Mouse (Mus musculus) stomach, embryonic 16.5 days (tissue): ENCODE results near the gene Eif4g3. TPM values are rescaled to one million over a fixed set of nuclear protein-coding genes. Genes with fewer than 3 reads are reported as not detected.

Source experiments
- ATAC-seq: fragments of 200-750 bp; cut with Nextera tagmentation; 2 replicates; pipeline ENCODE4 v1.8.0; 2017; ENCODE audit warnings: moderate number of reproducible peaks, moderate TSS enrichment; ENCODE audit not compliant: insufficient read depth, low FRiP score
- H3K27ac ChIP-seq: fragments of 300-500 bp; sonication (generic); 2 replicates; pipeline ENCODE4 v1.5.1; 2014; ENCODE audit warnings: low read length
- H3K27me3 ChIP-seq: fragments of 300-500 bp; sonication (generic); 2 replicates; pipeline ENCODE4 v1.6.1; 2014; ENCODE audit warnings: low read length, control low read depth, mixed read lengths; ENCODE audit not compliant: control insufficient read depth, insufficient read depth
- H3K36me3 ChIP-seq: fragments of 300-500 bp; sonication (generic); 2 replicates; pipeline ENCODE4 v1.6.1; 2014; ENCODE audit warnings: low read length; ENCODE audit not compliant: control insufficient read depth, insufficient read depth
- H3K4me1 ChIP-seq: fragments of 300-500 bp; sonication (generic); 2 replicates; pipeline ENCODE4 v1.6.1; 2014; ENCODE audit warnings: low read length, control low read depth, mixed read lengths; ENCODE audit not compliant: control insufficient read depth, insufficient read depth
- H3K4me2 ChIP-seq: fragments of 300-500 bp; sonication (generic); 2 replicates; pipeline ENCODE4 v1.6.1; 2014; ENCODE audit warnings: low read depth, low read length, mixed read lengths
- H3K4me3 ChIP-seq: fragments of 300-500 bp; sonication (generic); replicated peaks from 2 replicates; pipeline ENCODE4 v1.5.1; 2014; ENCODE audit warnings: mild to moderate bottlenecking, low read length
- H3K9ac ChIP-seq: fragments of 300-500 bp; sonication (generic); 2 replicates; pipeline ENCODE4 v1.6.1; 2014; ENCODE audit warnings: low read length
- H3K9me3 ChIP-seq: fragments of 300-500 bp; sonication (generic); replicated peaks from 2 replicates; pipeline ENCODE4 v1.6.1; 2016; ENCODE audit warnings: low read length, control low read depth; ENCODE audit not compliant: control insufficient read depth
- WGBS: fragments of 180-500 bp; shearing (Covaris S2); extraction: QIAGEN DNeasy Blood & Tissue Kit; methylation state at CpG from one replicate; pipeline ENCODE4 v1.1.7; 2014; 5-methylcytosine and 5-hydroxymethylcytosine counted together
- polyA plus RNA-seq: library from polyadenylated mRNA; unstranded; fragments of >200 nt; fragmentation: Nextera tagmentation; extraction: Ambion mirVana; gene quantifications from 2 replicates; pipeline ENCODE4 v1.2.1, GENCODE M21; 2015

The Eif4g3 gene
- polyA plus RNA-seq, 1 experiment from 2014 or later, result 24.8 TPM

DNA sequence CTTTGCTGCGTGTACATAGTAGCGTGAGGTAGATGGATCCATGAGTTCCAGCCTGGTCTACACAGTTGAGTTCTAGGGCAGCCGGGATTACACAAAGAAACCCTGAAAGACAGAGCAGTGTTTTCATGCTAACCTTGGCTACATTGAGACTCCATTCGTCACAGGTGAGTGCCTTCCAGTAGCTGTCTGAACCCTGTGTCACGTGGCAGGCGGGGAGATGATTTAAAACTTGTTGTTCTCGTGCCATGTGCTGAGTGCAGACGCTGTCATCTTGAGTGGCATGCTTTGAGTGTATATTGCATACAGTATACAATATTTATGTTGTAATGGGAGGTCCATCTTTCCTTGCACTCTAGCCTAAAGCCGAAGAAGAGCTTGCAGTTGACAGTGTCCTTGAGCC, 158.4 kb downstream of the Eif4g3 start:
- Histone ChIP-seq H3K9ac (no peak overlapping the region), H3K27me3 (no peaks in the 10 kb centered on the region), H3K4me1 (no peaks in the 10 kb centered on the region), H3K9me3 (no peaks in the 10 kb centered on the region), H3K27ac (no peak overlapping the region), H3K4me2 (no peak overlapping the region), H3K36me3 (peaks cover 3% of the 10 kb centered on the region; the same call in 1 of the 2 replicates), H3K4me3 (no peak overlapping the region)
- ATAC-seq, result no peak
- WGBS, result 82% methylated on average over 9 of the region's 9 CpGs

DNA sequence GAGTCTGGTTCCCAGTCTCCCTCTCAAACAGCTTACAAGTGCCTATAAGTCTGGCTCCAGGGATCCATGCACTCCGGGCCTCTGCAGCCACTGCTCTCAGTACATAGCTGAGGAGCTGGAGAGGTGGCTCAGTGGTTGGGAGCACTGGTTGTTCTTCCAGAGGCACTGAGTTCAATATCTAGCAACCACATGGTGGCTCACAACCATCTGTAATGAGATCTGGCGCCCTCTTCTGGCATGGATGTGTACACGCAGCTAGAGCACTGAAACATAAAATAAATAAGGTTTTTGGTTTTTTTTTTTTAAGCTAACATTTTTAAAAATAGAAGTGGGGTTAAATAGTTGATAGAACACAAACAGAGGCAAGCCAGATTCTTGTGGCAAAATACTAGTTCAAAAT, 161.2 kb downstream of the Eif4g3 start:
- WGBS, result 55% methylated on average over 3 of the region's 3 CpGs
- no peaks in the 10 kb centered on the region for H3K27me3 ChIP-seq
- no peak overlapping the region for H3K4me2 ChIP-seq
- H3K4me3 ChIP-seq, result no peak overlapping the region
- ATAC-seq, result no peak
- H3K9ac ChIP-seq, result no peak overlapping the region
- no peak overlapping the region for H3K27ac ChIP-seq
- peaks cover 12% of the 10 kb centered on the region for H3K36me3 ChIP-seq
- no peaks in the 10 kb centered on the region for H3K4me1 ChIP-seq
- no peaks in the 10 kb centered on the region for H3K9me3 ChIP-seq

DNA sequence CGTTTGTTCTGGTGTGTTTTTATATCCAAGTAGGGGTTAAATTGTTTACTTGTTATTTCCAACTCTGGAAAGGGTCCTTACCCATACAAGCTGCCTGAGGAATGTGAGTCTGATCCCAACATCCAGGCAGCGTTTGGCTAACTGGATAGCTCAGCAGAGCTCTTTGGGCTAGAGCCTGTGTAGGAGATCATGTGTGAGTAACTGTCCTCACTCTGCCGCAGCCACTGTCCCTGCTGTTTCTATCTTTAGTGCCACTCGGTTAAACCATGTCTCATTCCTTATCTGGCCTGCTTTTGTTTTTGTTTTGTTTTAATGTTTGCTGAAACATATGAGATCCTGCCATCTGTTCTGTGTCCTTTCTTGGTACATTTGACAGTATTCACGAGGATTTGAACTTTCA, 168.1 kb downstream of the Eif4g3 start:
- Histone ChIP-seq H3K27me3 (no peaks in the 10 kb centered on the region), H3K4me3 (no peak overlapping the region), H3K9me3 (no peaks in the 10 kb centered on the region), H3K36me3 (peaks cover 12% of the 10 kb centered on the region; the same call in 1 of the 2 replicates), H3K4me2 (no peak overlapping the region), H3K27ac (no peak overlapping the region), H3K9ac (no peak overlapping the region), H3K4me1 (no peaks in the 10 kb centered on the region)
- no peak for ATAC-seq
- 65% methylated on average over 5 of the region's 5 CpGs for WGBS

DNA sequence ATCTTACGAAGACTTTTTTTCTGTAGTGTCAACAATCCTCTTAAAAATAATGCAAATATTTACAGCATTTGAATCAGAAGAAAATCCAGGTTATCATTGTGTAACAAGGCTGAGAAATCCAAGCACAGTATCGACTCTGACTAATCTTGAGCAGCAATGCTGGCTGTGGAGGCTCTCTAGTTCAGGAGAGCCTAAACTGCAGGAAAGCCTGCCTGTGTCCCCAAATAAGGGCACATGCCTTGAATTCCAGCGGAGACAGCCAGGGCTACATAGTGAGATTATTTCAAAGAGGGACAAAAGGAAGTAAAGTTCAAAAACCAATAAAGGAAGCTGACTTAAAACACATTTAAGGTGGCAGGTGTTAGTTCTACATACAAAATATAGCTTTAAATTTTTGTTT, 168.7 kb downstream of the Eif4g3 start:
- Histone ChIP-seq H3K27ac (no peak overlapping the region), H3K9me3 (no peaks in the 10 kb centered on the region), H3K9ac (no peak overlapping the region), H3K4me2 (no peak overlapping the region), H3K36me3 (peaks cover 8% of the 10 kb centered on the region; the same call in 1 of the 2 replicates), H3K4me1 (no peaks in the 10 kb centered on the region), H3K4me3 (no peak overlapping the region), H3K27me3 (no peaks in the 10 kb centered on the region)
- WGBS, result 54% methylated on average over 3 of the region's 3 CpGs
- no peak for ATAC-seq

DNA sequence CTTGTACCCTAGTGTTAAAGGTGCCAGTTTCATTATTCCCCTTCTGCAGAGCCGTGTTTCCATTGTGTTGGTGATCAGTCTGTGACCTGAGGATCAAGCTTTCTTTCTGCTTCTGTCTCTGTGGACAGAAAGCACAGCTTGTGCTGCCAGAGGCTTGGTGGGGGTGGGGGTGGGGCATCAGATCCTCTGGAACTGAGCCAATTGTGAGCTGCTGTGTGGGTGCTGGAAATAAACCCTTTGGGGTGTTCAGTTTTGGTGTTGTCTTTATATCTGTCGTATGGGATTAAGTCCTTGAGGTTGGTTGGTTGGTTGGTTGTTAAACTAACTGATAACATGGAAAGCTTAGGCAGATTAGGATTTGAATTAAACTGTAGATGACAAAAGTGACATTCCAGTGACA, 171.0 kb downstream of the Eif4g3 start:
- H3K9me3 ChIP-seq, result no peaks in the 10 kb centered on the region
- no peak for ATAC-seq
- H3K27ac ChIP-seq, result no peak overlapping the region
- WGBS, result 53% methylated on average over 2 of the region's 2 CpGs
- no peak overlapping the region for H3K4me3 ChIP-seq
- no peaks in the 10 kb centered on the region for H3K4me1 ChIP-seq
- H3K4me2 ChIP-seq, result no peak overlapping the region
- no peaks in the 10 kb centered on the region for H3K36me3 ChIP-seq
- H3K27me3 ChIP-seq, result no peaks in the 10 kb centered on the region
- no peak overlapping the region for H3K9ac ChIP-seq

DNA sequence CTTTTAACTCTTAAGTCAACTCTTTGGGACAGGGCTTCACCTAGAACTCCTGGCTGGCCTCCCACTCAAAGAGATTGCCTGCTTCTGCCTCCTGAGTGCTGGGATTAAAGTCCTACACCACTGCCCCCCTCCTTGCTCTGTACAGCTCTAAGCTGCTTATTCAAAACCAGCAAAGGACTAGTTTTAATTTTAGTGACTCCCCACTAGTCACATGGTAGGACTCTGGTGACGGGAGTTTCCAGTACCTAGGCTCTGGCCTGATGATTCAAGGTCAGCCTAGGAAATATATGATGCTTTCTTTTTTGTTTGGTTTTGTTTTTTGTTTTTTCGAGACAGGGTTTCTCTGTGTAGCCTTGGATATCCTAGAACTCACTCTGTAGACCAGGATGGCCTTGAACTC, 172.0 kb downstream of the Eif4g3 start:
- Histone ChIP-seq H3K4me1 (no peaks in the 10 kb centered on the region), H3K36me3 (peaks cover 6% of the 10 kb centered on the region; the same call in 1 of the 2 replicates), H3K9ac (no peak overlapping the region), H3K4me2 (no peak overlapping the region), H3K27me3 (no peaks in the 10 kb centered on the region), H3K27ac (no peak overlapping the region), H3K9me3 (no peaks in the 10 kb centered on the region), H3K4me3 (no peak overlapping the region)
- no peak for ATAC-seq
- 88% methylated on average over 2 of the region's 2 CpGs for WGBS

DNA sequence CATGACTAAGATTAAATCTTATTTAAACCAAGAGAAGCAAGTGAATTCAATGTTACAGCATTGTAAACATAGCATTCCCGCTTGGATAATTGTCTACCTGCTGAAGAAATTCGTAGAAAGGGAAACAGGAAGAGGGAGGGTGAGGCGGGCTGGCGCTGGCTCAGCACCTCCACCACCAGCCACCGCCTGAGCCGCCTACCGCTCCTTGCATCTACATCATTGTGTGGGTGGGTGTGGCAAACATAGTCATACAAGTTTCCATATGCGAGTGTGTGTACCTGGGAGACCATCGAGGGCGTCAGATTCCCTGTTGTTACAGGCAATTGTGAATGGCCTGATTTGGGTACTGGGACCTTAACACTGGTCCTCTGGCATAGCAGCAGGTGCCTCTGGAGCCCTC, 173.7 kb downstream of the Eif4g3 start:
- 78% methylated on average over 10 of the region's 10 CpGs for WGBS

DNA sequence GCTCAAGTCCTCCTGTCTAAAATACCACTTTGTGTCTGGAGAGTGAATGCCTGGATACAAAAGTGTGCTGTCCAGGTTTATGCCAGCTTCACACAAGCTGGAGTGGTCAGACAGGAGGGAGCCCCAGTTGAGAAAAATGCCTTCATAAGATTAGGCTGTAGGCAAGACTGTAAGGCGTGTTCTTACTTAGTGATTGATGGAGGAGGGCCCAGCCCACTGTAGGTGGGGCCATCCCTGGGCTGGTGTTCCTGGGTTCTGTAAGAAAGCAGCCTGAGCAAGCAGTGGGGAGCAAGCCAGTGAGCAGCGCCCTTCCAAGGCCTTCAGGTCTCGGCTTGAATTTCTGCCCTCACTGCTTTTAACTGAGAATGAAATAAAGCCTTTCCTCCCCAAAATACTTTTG, 175.3 kb downstream of the Eif4g3 start:
- Histone ChIP-seq H3K27me3 (no peaks in the 10 kb centered on the region), H3K9me3 (no peaks in the 10 kb centered on the region), H3K4me2 (no peak overlapping the region), H3K9ac (no peak overlapping the region), H3K36me3 (peaks cover 11% of the 10 kb centered on the region; the same call in 1 of the 2 replicates), H3K4me3 (no peak overlapping the region), H3K4me1 (no peaks in the 10 kb centered on the region), H3K27ac (no peak overlapping the region)
- WGBS, result 69% methylated on average over 3 of the region's 3 CpGs
- ATAC-seq, result no peak

More for the DNA sequence above, 173.7 kb downstream of the Eif4g3 start:
- no peaks in the 10 kb centered on the region for H3K27me3 ChIP-seq
- no peak overlapping the region for H3K9ac ChIP-seq
- H3K4me2 ChIP-seq, result no peak overlapping the region
- no peak; the same call in 1 of the 2 replicates for ATAC-seq
- H3K4me1 ChIP-seq, result no peaks in the 10 kb centered on the region
- peaks cover 6% of the 10 kb centered on the region; the same call in 1 of the 2 replicates for H3K36me3 ChIP-seq
- H3K27ac ChIP-seq, result no peak overlapping the region
- no peak overlapping the region for H3K4me3 ChIP-seq
- no peaks in the 10 kb centered on the region for H3K9me3 ChIP-seq

DNA sequence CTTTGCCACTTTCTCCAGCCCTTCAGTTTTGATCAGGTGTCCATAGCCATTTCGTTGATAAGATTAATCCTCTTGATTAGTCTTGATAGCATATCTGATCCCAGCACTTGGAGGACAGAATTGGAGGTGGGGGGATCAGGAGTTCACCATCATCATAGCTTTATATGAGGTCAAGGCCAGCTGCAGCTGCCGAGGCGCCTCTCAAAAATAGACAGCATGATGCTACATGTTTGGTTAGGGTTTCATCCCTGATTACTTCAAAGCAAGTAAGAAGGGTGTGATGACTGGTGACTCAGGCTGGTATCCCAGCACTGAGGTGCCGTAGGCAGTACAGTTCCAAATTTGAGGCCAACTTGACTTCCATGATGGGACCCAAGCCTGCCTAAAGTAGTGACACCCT, 176.6 kb downstream of the Eif4g3 start:
- 85% methylated on average over 4 of the region's 4 CpGs for WGBS
- H3K4me1 ChIP-seq, result no peaks in the 10 kb centered on the region
- peaks cover 11% of the 10 kb centered on the region; the same call in 1 of the 2 replicates for H3K36me3 ChIP-seq
- no peak overlapping the region for H3K27ac ChIP-seq
- no peaks in the 10 kb centered on the region for H3K9me3 ChIP-seq
- H3K4me3 ChIP-seq, result no peak overlapping the region
- H3K9ac ChIP-seq, result no peak overlapping the region
- no peak overlapping the region for H3K4me2 ChIP-seq
- no peak for ATAC-seq
- no peaks in the 10 kb centered on the region for H3K27me3 ChIP-seq

DNA sequence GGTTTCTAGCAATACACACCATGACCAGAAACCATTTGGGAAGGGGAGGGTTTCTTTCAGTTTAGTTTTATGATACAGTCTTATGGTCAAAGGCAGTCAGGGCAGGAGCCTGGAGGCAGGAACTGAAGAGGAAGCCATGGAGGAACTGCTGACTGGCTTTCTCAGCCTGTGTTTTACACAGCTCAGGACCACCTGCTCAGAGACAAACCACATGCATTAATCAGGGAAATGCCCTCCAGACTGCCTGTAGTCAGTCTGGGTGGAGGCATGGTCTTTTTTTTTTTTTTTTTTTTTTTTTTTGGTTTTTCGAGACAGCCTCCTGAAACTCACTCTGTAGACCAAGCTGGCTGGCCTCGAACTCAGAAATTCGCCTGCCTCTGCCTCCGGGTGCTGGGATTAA, 179.9 kb downstream of the Eif4g3 start:
- ATAC-seq, result no peak
- 88% methylated on average over 4 of the region's 4 CpGs for WGBS
- Histone ChIP-seq H3K36me3 (peaks cover 17% of the 10 kb centered on the region; the same call in 1 of the 2 replicates), H3K9ac (no peak overlapping the region), H3K27ac (no peak overlapping the region), H3K4me3 (no peak overlapping the region), H3K9me3 (no peaks in the 10 kb centered on the region), H3K4me2 (no peak overlapping the region), H3K4me1 (no peaks in the 10 kb centered on the region), H3K27me3 (no peaks in the 10 kb centered on the region)
